Mouse (Mus musculus) forebrain, embryonic 10.5 days (tissue): Measurements from ENCODE around the gene Stradb. TPM values are rescaled to one million over a fixed set of nuclear protein-coding genes. Genes with fewer than 3 reads are reported as not detected.
"Not testable (repeated sequence)": the region's sequence is repeated elsewhere in the genome, so short reads cannot be mapped to it uniquely, and the experiment has no call there.

ENCODE experiments used
- DNase-seq: peaks from one replicate; pipeline ENCODE4 v3.0.0-alpha.2; 2017; ENCODE audit warnings: low spot score; ENCODE audit errors: extremely low spot score
- H3K27ac ChIP-seq: fragments of 300-500 bp; sonication (generic); 2 replicates; pipeline ENCODE4 v1.5.1; 2016; ENCODE audit warnings: mild to moderate bottlenecking
- H3K27me3 ChIP-seq: fragments of 300-500 bp; sonication (generic); 2 replicates; pipeline ENCODE4 v1.6.1; 2016; ENCODE audit warnings: mild to moderate bottlenecking; ENCODE audit not compliant: poor library complexity, severe bottlenecking
- H3K36me3 ChIP-seq: fragments of 300-500 bp; sonication (generic); replicated peaks from 2 replicates; pipeline ENCODE4 v1.6.1; 2016; ENCODE audit warnings: mild to moderate bottlenecking, moderate library complexity
- H3K4me1 ChIP-seq: fragments of 300-500 bp; sonication (generic); 2 replicates; pipeline ENCODE4 v1.6.1; 2016
- H3K4me3 ChIP-seq: fragments of 300-500 bp; sonication (generic); 2 replicates; pipeline ENCODE4 v1.5.1; 2016; ENCODE audit warnings: mild to moderate bottlenecking, moderate library complexity
- H3K9me3 ChIP-seq: fragments of 300-500 bp; sonication (generic); 2 replicates; pipeline ENCODE4 v1.6.1; 2016; ENCODE audit warnings: mild to moderate bottlenecking, moderate library complexity
- WGBS: fragments of 180-500 bp; shearing (Covaris S2); methylation state at CpG from one replicate; pipeline ENCODE4 v1.1.7; 2016; 5-methylcytosine and 5-hydroxymethylcytosine counted together
- polyA plus RNA-seq: library from polyadenylated mRNA; unstranded; fragments of >200 nt; fragmentation: Nextera tagmentation; extraction: Ambion mirVana; gene quantifications from 2 replicates; pipeline ENCODE4 v1.2.1, GENCODE M21; 2016

Stradb gene
- polyA plus RNA-seq, 1 experiment from 2014 or later: 29.6 TPM

DNA sequence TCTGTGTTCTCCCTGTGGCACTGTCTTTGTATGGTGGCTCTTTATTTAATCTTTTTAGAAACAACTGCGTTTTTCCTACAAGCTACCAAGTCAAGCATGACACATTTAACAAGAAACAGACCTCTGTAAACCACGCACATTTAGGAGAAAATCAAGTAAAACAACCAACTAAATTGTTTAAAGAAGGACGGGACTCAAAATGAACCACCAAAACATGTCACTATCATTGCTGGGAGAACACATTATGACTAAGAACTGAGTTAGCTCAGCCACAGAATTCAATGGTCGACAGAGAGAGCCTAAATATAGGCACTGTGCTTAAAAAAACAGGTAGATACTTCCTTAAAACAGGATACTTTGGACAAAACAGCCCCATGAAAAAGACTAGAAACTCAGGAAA, 20.3 kb upstream of the Stradb start:
- Histone ChIP-seq H3K27me3 (no peaks in the 10 kb centered on the region), H3K9me3 (no peaks in the 10 kb centered on the region), H3K36me3 (no peaks in the 10 kb centered on the region), H3K27ac (no peak overlapping the region), H3K4me1 (peaks cover 46% of the 10 kb centered on the region), H3K4me3 (no peak overlapping the region)
- WGBS: 55% methylated on average over 4 of the region's 4 CpGs
- DNase-seq: no peak

DNA sequence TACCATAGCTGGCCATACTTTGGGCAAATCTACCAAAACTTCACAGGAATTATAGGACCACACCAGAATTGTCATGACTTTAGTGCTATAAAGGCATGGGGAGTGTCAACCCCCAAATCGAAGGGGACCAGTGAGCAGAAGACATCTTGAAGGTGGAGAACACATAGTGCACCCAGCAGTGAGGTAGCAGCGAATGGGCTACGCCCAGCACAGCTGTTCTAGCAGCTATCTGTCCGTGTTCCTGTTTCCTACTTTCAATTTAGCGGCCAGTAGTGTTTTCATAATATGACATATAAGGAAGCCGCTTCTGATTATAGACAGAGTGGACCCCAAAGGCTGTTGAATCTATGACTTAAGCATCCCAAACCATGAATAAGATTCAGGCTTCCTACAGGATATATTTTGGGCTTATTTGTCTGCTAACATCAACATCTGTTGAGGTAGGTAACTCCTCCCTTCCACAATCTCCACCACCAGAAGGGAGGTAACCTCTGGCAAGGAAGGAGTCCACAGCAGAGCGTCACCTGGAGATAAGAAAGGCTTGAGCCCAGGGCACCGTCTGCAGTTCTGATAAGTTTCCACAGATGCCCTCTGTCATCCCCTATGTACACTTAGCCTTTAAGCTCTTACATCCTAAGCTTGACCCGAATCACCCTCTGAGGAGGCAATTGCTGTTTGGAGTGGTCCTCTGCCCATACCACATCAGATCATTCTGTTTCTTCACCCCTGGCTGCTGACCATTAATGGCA, 19.5 kb upstream of the Stradb start:
- Histone ChIP-seq H3K27me3 (no peaks in the 10 kb centered on the region), H3K4me1 (peaks cover 55% of the 10 kb centered on the region), H3K27ac (0 out of 2 replicates have a peak overlapping the region, but pooled peaks have one; percentile 15), H3K36me3 (no peaks in the 10 kb centered on the region), H3K9me3 (no peaks in the 10 kb centered on the region), H3K4me3 (no peak overlapping the region)
- DNase-seq: no peak
- WGBS: 92% methylated on average over 9 of the region's 9 CpGs

DNA sequence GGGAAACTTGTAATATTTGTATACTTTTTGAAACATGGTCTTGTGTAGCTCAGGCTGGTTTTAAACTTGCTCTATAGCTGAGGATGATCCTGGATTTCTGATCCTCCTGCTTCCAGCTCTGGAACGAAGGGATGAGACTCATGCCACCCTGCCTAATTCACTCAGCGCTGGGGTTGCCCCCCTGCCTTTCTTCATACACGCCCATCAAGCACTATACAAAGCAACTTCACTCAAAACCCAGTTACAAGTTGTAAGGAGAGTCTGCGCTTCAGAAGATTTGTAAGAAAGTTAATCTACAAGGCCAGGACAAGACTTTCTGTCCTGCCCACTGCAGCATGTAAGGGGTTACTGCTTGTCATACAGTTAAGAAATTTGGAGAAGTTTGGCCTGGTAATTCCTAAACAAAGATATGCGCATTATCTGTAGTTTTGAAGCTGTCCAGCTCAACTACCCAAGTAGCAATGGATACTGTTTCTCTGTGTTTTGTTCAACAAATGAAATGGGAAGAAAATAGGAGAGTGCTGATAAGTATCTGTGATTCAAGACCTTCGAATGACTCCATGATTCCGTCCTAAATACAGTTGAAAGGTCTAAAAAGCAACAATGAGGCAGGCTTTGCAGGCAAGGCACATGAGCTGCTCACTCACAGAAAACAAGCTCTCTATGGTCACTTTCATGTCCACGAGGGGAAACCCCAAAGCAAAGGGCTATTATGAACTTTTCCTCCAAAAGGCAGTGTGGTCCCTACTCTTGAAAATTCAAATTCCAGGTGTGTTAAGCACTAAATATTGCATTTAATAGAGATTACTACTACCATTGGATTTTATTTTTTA, 18.5 kb upstream of the Stradb start:
- no peak for DNase-seq
- 87% methylated on average over 8 of the region's 8 CpGs for WGBS
- H3K4me3 ChIP-seq: no peak overlapping the region
- H3K27me3 ChIP-seq: no peaks in the 10 kb centered on the region
- H3K4me1 ChIP-seq: peaks cover 55% of the 10 kb centered on the region
- 0 out of 2 replicates have a peak overlapping the region, but pooled peaks have one; percentile 51 for H3K27ac ChIP-seq
- H3K9me3 ChIP-seq: no peaks in the 10 kb centered on the region
- H3K36me3 ChIP-seq: no peaks in the 10 kb centered on the region

DNA sequence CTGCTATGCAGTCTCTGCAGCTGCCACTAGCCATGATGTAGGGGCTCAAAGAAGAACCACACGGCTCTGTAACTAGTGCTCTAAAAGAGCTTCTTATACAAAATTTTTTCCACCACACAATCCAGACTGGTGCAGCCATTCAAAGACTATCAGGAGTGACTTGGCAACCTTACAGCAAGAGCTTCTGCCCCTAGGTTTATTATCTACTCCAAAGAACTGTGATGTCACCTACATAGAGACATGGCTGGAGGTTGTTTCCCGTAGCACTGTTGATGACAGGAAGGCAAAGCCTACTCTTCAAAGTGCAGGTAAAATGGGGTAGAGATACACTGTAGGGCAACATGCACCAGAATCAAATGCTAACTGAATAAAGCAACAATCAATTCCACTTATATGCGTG, 17.6 kb upstream of the Stradb start:
- Histone ChIP-seq H3K36me3 (no peaks in the 10 kb centered on the region), H3K27me3 (no peaks in the 10 kb centered on the region), H3K27ac (no peak overlapping the region), H3K4me3 (no peak overlapping the region), H3K4me1 (peaks cover 57% of the 10 kb centered on the region), H3K9me3 (no peaks in the 10 kb centered on the region)
- DNase-seq: no peak
- 87% methylated on average over 3 of the region's 3 CpGs for WGBS

DNA sequence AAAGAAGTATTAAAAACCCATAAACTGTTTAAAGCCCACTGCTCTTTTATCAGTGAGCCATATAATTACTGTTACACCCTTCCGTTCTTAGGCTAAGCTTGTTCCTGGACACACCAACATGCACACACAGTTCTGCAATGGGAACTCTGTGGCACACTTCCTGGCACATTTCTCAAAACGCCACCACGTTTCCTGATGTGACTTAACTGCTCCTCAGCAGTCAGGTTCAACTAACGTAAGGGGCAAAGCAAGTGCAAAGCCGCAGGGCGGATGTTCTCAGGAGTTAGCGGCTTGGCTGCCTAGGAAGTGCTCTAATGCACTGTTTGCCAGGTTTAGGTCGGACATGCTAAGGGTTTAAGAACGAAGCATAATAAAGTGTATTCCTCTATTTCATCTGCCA, 17.1 kb upstream of the Stradb start:
- Histone ChIP-seq H3K27ac (no peak overlapping the region), H3K27me3 (no peaks in the 10 kb centered on the region), H3K36me3 (no peaks in the 10 kb centered on the region), H3K4me3 (no peak overlapping the region), H3K4me1 (peaks cover 57% of the 10 kb centered on the region), H3K9me3 (no peaks in the 10 kb centered on the region)
- DNase-seq: no peak
- WGBS: 84% methylated on average over 9 of the region's 9 CpGs

DNA sequence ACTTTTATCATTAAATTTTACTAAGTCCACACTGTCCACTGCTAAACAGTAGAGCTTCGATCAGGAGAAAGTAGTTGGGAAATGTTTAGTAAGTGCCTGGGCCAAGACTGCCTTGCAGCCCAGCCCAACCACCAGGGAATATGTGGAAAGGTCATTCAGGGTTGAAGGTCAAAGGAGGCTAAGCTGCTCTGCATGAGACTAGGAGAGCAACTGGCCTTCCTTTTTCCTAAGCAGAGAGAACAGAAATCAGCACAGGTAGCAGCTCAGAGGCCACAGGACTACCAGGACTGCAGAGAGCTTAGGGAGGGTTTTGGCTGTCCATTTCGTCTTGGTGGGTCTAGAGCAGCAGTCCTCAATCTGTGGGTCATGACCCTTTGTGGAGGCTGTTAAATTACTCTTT, 15.4 kb upstream of the Stradb start:
- Histone ChIP-seq H3K4me3 (no peak overlapping the region), H3K9me3 (no peaks in the 10 kb centered on the region), H3K36me3 (no peaks in the 10 kb centered on the region), H3K27ac (no peak overlapping the region), H3K4me1 (peaks cover 51% of the 10 kb centered on the region), H3K27me3 (no peaks in the 10 kb centered on the region)
- no peak for DNase-seq
- WGBS: 45% methylated on average over 2 of the region's 2 CpGs

DNA sequence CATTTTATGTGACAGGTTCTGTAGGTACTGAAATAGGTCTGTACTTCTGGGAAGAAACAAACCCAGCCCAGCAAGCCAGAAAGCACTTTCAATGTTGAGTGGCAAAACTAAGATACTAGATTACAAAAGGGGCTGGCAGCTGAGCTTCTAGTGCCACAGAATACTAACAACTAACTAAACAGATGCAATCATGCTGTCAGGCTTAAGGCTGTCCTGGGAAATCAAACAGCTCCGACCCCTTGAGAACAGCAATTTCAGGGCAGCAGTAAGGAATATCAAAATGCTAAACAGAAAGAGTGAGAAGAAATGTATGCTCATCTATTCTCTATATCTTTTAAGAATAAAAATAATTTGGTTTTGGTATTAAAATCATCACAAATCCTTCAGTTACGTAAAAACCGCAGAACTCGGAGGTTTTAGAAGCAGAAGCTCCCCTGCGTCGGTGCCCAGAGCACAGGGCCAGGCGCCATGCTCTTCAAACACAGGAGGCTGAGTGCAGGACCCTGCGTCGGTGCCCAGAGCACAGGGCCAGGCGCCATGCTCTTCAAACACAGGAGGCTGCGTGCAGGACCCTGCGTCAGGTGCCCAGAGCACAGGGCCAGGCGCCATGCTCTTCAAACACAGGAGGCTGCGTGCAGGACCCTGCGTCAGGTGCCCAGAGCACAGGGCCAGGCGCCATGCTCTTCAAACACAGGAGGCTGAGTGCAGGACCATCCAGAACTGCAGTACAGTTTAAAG, 14.4 kb upstream of the Stradb start:
- H3K9me3 ChIP-seq, H3K36me3 ChIP-seq, DNase-seq, H3K4me3 ChIP-seq, H3K27me3 ChIP-seq, H3K27ac ChIP-seq: not testable (repeated sequence)
- peaks cover 42% of the 10 kb centered on the region for H3K4me1 ChIP-seq
- 88% methylated on average over 16 of the region's 16 CpGs for WGBS

DNA sequence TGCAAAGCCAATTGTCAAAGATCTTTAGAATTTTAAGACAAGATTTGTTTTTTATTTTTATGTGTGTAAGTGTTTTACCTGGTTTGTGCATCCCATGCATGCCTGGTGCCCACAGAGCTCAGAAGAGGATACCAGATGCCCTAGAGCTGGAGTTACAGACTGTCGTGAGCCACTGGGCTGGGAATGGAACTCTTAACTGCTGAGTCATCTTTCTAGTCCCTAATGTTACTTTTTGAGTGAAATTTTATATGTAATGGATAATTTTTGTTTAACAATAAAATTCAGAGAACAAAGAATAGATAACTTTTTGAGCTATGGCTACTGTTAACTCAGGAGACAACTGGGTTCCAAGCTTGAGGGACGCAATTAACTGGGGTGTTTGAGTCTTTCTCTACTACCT, 13.6 kb upstream of the Stradb start:
- Histone ChIP-seq H3K27me3 (no peaks in the 10 kb centered on the region), H3K4me1 (peaks cover 42% of the 10 kb centered on the region), H3K36me3 (no peaks in the 10 kb centered on the region), H3K27ac (no peak overlapping the region), H3K9me3 (no peaks in the 10 kb centered on the region), H3K4me3 (no peak overlapping the region)
- DNase-seq: no peak
- 91% methylated on average over 2 of the region's 2 CpGs for WGBS

DNA sequence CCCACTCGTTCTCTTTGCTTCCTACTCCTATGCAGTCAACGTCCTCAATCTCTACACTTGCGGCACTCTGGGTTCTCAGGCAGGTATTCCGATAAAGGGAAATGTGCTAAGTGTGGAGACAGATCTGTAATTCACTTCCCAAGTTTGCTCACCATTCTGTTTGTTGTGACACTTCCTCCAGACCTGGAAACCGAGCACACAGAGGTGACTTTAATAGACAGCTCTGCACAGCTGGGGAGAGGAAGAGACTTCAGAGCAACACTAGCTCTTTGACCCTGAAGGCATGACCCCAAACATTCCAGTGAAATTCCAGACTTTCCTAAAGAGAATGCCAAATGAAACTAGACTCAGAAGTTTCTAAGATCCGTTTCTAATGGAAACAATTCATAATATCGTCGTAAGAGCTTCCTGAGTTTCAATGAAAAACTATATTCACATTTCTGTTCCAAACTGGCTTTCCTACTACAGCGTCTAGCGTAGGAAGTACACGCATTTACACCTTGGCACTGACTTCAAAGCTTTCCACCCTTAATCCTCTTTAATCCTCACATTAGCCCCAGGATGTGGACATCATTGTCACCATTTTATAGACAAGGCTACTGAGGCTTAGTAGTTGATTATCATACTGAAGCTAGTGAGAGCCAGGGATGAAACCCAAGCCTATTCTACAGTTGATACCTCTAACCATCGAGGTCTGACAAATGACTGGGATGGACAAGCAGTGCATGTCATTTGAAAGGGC, 12.0 kb upstream of the Stradb start:
- Histone ChIP-seq H3K27me3 (no peaks in the 10 kb centered on the region), H3K36me3 (no peaks in the 10 kb centered on the region), H3K4me3 (no peak overlapping the region), H3K27ac (no peak overlapping the region), H3K4me1 (peaks cover 42% of the 10 kb centered on the region), H3K9me3 (no peaks in the 10 kb centered on the region)
- 61% methylated on average over 12 of the region's 12 CpGs for WGBS
- no peak for DNase-seq

DNA sequence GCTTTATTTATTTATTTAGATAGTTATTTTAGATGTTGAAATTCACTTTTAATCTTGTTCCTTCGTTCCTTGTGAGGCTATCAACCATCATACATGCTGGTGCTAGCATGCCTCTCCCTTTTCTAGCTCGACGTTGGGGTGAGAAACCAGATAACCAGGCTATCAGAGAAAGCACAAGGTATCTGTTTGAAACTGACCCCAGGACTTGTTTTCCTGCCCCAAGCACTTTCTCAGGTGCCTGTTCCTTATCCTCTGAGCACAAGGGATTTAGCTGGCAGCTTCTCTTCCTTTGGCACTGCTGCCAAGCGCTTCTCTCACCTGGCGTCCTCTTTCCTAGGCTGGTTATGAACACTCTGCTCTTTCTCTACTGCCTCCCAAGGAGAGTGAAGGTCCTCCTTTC, 10.9 kb upstream of the Stradb start:
- H3K4me1 ChIP-seq: peaks cover 37% of the 10 kb centered on the region
- no peak overlapping the region for H3K27ac ChIP-seq
- no peaks in the 10 kb centered on the region for H3K36me3 ChIP-seq
- 0 out of 2 replicates have a peak, but pooled peaks cover 4% of the 10 kb centered on the region for H3K27me3 ChIP-seq
- H3K9me3 ChIP-seq: no peaks in the 10 kb centered on the region
- DNase-seq: no peak
- 84% methylated on average over 5 of the region's 5 CpGs for WGBS
- no peak overlapping the region for H3K4me3 ChIP-seq

DNA sequence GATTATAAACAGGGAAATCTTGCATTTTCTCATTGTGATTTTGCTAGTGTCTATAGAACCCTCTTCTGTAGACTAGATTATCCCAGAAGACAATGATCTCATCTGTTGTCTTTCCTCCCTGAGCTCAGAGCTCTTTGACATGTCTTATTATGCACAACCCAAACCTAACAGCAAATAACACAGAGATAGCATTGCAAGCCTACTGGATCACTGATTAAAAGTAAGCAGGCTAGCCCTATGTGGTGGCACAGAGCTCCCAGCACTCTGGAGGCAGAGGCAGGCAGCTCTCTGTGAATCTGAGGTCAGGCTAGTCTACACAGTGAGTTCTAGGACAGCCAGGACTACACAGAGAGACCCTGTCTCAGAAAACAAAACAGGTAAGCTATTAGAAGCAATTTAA, 10.5 kb upstream of the Stradb start:
- Histone ChIP-seq H3K4me3 (no peak overlapping the region), H3K4me1 (peaks cover 32% of the 10 kb centered on the region), H3K9me3 (no peaks in the 10 kb centered on the region), H3K27ac (no peak overlapping the region), H3K36me3 (no peaks in the 10 kb centered on the region), H3K27me3 (0 out of 2 replicates have a peak, but pooled peaks cover 4% of the 10 kb centered on the region)
- DNase-seq: no peak

DNA sequence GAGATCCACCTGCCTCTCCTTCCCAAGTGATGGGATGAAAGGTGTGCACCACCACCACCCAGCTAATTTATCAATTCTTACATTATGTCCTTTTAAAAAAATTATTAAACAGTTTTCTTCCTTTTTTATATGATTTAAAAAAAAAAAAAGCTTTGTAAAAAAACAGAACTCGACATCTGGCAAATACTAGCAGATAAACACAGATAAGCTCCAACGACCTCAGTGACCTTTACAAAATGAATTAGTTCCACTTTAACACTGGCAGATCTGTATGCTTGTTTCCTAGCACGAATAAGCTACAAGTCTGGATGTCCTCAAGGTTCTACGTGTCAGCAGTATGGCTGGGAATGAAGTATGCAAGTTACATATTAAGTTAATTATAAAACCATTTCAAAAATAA, 5.8 kb upstream of the Stradb start:
- Histone ChIP-seq H3K27me3 (peaks cover 16% of the 10 kb centered on the region; the same call in 1 of the 2 replicates), H3K4me3 (no peak overlapping the region), H3K36me3 (no peaks in the 10 kb centered on the region), H3K27ac (no peak overlapping the region), H3K9me3 (no peaks in the 10 kb centered on the region), H3K4me1 (peaks cover 40% of the 10 kb centered on the region)
- WGBS: 47% methylated on average over 4 of the region's 4 CpGs
- no peak for DNase-seq
